Mouse (Mus musculus): ENCODE data around the gene Mdfic.
"Not testable (repeated sequence)": the region's sequence is repeated elsewhere in the genome, so short reads cannot be mapped to it uniquely, and the experiment has no call there.

Gene Mdfic

GRCm38 (mm10) chr6:15720461-15720817 is at the start of gene Mdfic:
TSS of gene Mdfic (plus strand) at chr6:15720661.
- DNase-seq (ENCODE audit: low read depth, low spot score): peak; percentile 67

GRCm38 (mm10) chr6:15671364-15671763 is 49.1 kb upstream of the Mdfic start:
- DNase-seq (ENCODE audit: low read depth, low spot score): peak; percentile 36

GRCm38 (mm10) chr6:15710080-15710479 is 10.4 kb upstream of the Mdfic start:
- DNase-seq (ENCODE audit: low read depth, low spot score): no peak

DNA sequence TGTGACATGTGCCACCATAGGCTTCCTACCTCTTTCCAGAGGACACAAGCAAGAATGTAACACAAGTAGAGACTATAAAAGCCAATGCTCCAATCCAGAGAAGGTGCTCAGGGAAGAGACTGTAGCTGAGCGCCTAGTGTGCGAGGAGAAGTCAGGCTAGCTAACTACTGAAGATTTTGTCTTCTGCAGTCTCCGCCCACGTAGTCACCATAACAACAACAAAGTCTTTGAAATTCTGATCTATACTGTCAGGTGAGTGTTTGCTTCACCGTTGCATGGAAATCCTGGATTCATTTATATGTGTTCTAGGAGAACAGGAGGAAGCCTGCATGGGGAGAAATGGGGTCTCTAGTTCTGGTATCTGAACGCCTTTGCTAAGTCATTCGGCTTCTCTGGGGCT is 9.8 kb upstream of the Mdfic start:
- DNase-seq (ENCODE audit: low read depth, low spot score): peak; percentile 68

- no peak for DNase-seq (ENCODE audit: low read depth, low spot score)
These were observed 7.5 kb upstream of the Mdfic start for GRCm38 (mm10) chr6:15712860-15713385.

GRCm38 (mm10) chr6:15714036-15714435 is 6.4 kb upstream of the Mdfic start:
- DNase-seq (ENCODE audit: low read depth, low spot score): not testable (repeated sequence)

DNA sequence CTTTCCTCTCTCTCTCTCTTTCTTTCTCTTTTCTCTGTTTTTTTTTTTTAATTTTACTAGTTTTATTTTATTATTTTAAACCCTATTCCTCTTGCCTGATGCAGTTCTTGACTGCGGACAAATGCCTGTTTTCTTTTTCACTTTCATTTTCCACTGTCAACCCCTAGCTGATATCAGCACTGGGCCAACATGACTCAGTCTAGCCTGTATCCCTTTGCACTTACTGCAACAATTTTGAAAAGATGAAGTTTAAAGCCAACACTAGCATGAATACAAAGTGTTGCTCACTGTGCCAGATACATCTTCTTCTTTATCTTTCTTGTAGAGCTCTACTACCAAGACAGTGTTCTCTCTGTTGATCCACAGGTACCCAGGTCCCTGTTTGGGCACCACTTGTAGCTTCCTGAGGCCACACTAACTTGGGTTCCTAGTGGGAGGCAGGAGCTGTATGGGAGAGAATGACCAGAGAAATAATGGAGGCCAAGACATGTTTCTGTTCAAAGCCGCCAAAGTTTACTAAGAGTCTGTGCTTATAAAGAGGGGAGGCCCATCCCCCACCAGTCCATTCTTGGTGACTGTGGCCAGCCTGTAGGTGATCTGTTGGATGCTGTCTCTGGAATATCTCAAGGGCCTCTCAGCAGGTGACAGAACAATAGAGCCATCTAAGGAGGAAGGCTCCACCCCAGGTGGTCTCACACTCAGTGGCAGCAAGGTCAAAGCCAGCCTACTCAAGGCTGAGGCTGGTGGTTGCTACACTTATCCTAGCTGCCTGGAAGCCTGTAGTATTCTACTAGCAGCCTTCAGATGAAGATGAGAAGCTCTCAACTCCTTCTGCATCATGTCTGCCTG is 5.2 kb upstream of the Mdfic start:
- peak; percentile 59 for DNase-seq (ENCODE audit: low read depth, low spot score)

DNA sequence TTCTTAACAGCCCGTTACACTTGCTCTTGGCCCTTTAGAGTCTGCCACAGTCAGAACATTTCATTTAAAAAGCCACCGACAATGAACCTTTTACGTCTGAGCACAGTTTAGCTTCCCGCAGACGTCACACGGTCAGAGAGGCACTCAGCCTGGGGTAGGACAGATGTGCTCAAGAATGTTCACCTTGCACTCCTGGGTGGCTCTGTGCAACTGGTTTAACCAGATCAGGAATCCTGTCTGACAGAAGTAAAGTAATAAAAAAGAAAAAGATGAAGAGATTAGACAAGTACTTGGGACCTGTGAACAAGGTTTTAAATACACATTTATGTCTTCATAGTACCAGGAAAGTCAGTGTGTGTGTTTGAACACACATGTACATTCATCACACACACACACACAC is 542 bp upstream of the Mdfic start:
- peak; percentile 16 for DNase-seq (ENCODE audit: low read depth, low spot score)

DNA sequence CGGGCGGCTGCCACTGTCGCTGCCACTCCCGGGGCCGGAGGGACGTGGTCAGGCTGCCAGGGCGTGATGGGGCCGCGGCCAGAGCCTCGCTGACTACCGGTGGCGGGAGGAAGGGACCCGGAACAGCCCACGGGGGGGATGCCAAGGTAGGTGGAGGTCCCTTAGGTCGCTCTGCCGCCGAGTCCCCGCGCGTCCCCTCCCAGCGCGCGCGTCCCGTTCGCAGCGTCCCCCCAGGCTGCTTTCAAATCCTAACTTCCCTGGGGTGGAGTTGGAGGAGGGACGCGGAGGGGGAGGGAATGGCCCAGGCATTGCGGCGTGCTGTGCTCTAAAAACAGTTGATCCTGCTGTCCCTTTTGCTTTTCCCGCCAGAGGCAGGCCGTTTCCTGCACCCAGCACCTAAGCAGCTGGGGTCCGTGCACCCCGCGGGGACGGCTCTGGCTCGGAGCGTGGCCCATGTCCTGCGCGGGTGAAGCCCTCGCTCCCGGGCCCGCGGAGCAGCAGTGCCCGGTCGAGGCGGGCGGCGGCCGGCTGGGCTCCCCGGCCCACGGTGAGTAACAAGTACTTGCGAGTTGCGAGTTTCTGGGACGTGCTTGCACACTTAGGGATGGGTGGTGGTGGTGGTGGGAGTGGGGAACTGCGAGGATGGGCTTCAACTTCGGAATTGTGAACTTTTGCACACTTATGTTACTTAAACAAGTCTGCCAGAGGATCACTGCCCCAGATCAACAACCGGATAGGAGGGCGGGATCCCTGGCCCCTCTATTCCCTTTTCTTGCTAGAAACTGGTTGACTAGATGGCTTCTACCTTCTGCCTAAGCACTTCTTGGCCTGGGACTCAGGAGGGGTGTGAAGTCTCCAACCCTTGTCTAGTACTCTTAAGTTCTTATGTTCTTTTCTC is 606 bp downstream of the Mdfic start:
- DNase-seq (ENCODE audit: low read depth, low spot score): peak; percentile 61

GRCm38 (mm10) chr6:15721716-15722031 is 1.2 kb downstream of the Mdfic start:
- DNase-seq (ENCODE audit: low read depth, low spot score): no peak

GRCm38 (mm10) chr6:15722631-15723030 is 2.2 kb downstream of the Mdfic start:
- DNase-seq (ENCODE audit: low read depth, low spot score): not testable (repeated sequence)

DNA sequence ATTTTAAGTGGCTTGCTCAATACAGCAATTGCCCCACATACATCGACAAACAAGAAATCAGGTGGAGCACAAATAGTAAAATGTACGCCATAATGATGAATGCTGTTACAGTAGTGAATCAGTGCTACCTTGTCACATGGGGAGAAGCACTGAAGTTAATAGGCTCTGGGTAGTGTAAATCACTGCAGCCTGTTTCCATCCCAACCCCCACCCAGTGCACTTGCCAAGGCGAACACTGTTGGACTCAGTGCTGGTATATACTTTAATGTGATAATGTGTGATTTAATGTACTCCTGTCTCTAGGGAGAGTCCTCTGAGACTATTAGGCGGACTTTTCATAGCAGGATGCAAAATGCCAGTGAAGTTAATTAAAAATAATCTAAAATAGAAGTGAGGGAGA is 3.8 kb downstream of the Mdfic start:
- no peak for DNase-seq (ENCODE audit: low read depth, low spot score)

DNA sequence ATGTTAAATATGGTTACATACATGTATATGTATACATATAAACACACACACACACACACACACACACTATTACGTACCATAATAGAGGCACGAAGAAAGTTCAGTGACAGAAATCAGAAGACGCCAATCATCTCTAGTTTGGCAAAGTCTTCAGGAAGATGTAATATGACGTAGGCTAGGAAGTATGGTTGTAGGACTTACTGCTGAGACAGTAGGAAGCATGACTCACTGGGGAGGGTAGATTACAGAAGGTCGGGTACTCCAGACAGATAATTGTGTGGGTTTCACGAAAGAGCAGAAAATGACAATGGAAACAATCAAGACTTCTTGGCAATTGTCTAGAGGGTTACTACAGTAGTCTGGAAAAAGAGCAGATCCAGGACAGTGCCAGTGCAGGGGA is 6.0 kb downstream of the Mdfic start:
- DNase-seq (ENCODE audit: low read depth, low spot score): peak; percentile 57

GRCm38 (mm10) chr6:15727681-15728410 is 7.4 kb downstream of the Mdfic start:
- no peak for DNase-seq (ENCODE audit: low read depth, low spot score)

GRCm38 (mm10) chr6:15728844-15729577 is 8.6 kb downstream of the Mdfic start:
- peak; percentile 60 for DNase-seq (ENCODE audit: low read depth, low spot score)

DNA sequence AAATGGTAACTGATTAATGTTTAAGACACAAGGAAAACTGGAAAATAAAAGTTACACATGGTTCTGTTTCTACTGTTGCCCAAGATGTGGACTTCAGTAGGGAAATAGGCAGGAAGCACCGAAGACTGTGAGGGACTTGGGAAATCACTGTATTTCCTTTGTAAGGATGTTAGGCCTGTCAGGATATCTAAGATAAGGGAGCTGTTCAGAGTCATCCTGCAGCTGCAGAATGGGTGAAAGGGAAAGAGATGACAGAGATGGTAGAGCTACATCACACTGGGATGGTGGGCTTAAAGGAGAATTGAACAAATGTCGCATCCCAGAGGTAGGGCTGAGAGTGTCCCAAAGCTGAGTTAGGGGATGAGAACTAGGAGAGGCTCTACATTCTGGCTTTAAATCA is 9.8 kb downstream of the Mdfic start:
- no peak for DNase-seq (ENCODE audit: low read depth, low spot score)

DNA sequence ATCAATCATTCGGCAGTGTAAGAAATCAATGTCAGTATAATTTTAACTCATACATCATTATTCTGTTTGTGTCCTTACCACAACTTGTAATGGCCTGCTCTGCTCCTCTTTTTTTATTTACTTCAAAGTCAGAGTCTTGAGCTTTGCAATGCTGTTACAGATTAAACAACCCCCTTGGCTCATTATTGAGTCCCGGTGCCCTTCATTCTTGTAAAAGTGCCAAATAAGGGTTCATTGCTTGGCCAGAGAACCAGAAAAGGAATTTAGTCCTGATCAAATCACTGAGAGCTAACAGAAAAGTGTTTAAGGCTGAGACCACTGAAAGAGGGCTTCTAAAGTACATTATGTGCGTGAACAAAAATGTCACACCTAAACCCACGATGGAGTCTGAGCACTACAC is 10.2 kb downstream of the Mdfic start:
- no peak for DNase-seq (ENCODE audit: low read depth, low spot score)

GRCm38 (mm10) chr6:15731452-15731851 is 11.0 kb downstream of the Mdfic start:
- DNase-seq (ENCODE audit: low read depth, low spot score): no peak

DNA sequence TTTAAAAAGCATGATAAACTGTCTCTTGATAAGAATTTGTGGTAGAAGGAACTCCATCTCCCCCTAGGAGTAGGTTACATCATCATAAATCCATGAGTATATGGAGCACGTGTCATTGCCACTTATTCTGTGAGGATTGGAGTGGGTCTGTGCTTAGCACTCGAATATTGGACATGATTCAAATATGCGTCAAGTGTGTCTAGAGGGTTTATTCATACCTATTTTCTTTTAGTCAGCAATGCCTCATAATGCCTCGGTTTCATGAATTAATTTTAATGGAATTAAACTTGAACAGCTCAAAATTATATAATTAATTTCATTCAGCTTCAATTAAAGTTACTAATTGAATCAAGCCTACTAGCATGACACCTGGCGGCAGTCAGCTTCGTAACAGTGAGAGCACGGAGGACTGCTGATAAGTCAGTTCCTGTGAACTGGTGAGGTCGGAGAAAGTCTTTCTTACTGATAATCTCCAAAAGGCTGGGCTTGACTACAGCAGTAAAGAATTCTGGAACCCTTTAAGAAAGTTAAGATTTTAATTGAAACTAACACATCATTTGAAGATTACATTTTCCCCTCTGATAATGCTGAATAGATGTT is 17.0 kb downstream of the Mdfic start:
- no peak for DNase-seq (ENCODE audit: low read depth, low spot score)

DNA sequence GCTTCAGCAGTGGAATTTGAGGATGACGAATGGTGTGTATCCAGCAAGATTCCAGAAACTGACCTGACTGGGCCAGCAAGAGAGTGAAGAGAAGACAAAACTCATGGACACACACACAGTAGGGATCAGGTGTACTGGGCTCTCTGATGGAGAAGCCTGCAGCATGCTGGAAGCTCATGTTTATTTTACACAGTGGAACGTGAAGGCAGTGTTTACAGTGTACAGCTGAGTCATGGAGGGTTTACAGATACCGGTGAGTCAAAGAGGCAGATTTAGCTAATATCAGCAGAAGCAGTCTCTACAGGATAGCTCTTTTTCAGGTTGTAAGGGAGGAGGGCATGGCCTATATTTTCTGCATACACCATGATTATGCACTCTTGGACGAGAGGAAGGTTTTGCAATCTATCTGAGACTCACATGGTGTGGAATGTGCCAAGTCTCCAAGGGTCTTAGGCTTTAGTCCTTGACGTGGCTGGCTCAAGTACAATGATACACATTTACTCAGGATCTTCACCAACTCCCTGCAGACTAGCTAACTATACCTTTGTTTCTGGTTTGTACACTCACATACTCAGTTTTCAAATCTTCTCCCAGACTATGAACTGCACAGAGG is 18.0 kb downstream of the Mdfic start:
- DNase-seq (ENCODE audit: low read depth, low spot score): no peak

Data from CD4-positive, CD25-positive, alpha-beta regulatory T cell, adult 2 months (primary cell).